ENCODE assay signal across 9 mouse cellular contexts in genomic region chr6:65569741-65570140, GRCm38 (mm10). TPM values are rescaled to one million over a fixed set of nuclear protein-coding genes. Genes with fewer than 3 reads are reported as not detected.
DNase-seq lines count a peak whose midpoint lies in the region; ATAC-seq and TF ChIP-seq lines count a peak whose summit lies in the region.
"Had no signal": no experiment of that assay in that cellular context is flagged by ENCODE, and none has a peak within 500 bp of the region (broad histone marks: within the 10 kb centered on the region; RNA-seq: fewer than 3 reads in every experiment).

No protein-coding gene starts in this region.

- WGBS in embryonic facial prominence, embryonic 14.5 days, result 34% methylated on average over 8 of the region's 8 CpGs

- H3K4me3 ChIP-seq in embryonic facial prominence, embryonic 14.5 days (ENCODE audit: low read depth, low read length), result no peak overlapping the region
- H3K4me3 ChIP-seq in layer of hippocampus, adult 2 months, result no peak overlapping the region

- H3K9me3 ChIP-seq in embryonic facial prominence, embryonic 14.5 days (ENCODE audit: control insufficient read depth, low read length), result no peaks in the 10 kb centered on the region

- DNase-seq in gastrocnemius, postnatal 10 days, result peak; percentile 19
- no peak for DNase-seq in gastrocnemius, postnatal 25 days
- peak; percentile 74 for DNase-seq in 416B (ENCODE audit: low read depth)
- peak; percentile 66 for DNase-seq in R1 (ENCODE audit: low read depth, low spot score)
- DNase-seq in embryonic facial prominence, embryonic 14.5 days (ENCODE audit: low spot score), result peak; percentile 85
- DNase-seq in layer of hippocampus, adult 2 months (ENCODE audit: low spot score in 2 of 2), result peak; percentile 58 to 72
- DNase-seq in thymus, postnatal 14 days, result peak; percentile 72

- H3K27me3 ChIP-seq in embryonic facial prominence, embryonic 14.5 days (replicated peaks; ENCODE audit: control insufficient read depth, insufficient read depth, low read length), result no peaks in the 10 kb centered on the region

- no peak overlapping the region for H3K27ac ChIP-seq in embryonic facial prominence, embryonic 14.5 days (replicated peaks; ENCODE audit: low read depth, low read length)
- H3K27ac ChIP-seq in layer of hippocampus, adult 2 months, result no peak overlapping the region

- H3K4me1 ChIP-seq in embryonic facial prominence, embryonic 14.5 days (ENCODE audit: control insufficient read depth, insufficient read depth, low read length), result no peaks in the 10 kb centered on the region

- peak; percentile 86 for TF ChIP-seq CTCF in layer of hippocampus, adult 2 months (conservative IDR thresholded peaks at IDR 0.05)

- ATAC-seq in embryonic facial prominence, embryonic 14.5 days (ENCODE audit: low read depth), result no peak
- peak; percentile 91 for ATAC-seq in monocyte, adult 5-6 weeks (replicated peaks; ENCODE audit: insufficient number of reproducible peaks, low FRiP score, low TSS enrichment, poor library complexity, severe bottlenecking)

- no peak overlapping the region for H3K9ac ChIP-seq in embryonic facial prominence, embryonic 14.5 days (ENCODE audit: low read depth, low read length)

- H3K36me3 ChIP-seq in embryonic facial prominence, embryonic 14.5 days (ENCODE audit: control insufficient read depth, insufficient read depth, low read length), result no peaks in the 10 kb centered on the region

- H3K4me2 ChIP-seq in embryonic facial prominence, embryonic 14.5 days (ENCODE audit: low read depth, low read length), result no peak overlapping the region

RNA-seq across cellular contexts. Expression of gene Tnip3, which starts 44.6 kb away (rescaled TPM):
- under 1 TPM in 1 of 2 experiments, not detected in 1; 0.07 TPM for total RNA-seq in gastrocnemius, postnatal 10 days (2021)
- not detected for total RNA-seq in gastrocnemius, postnatal 25 days (2021)
- polyA plus RNA-seq in embryonic facial prominence, embryonic 14.5 days (2014; fragmentation: Nextera tagmentation; extraction: Ambion mirVana), result 0.17 and 0.43 TPM in 2 replicates
- not detected for total RNA-seq in layer of hippocampus, adult 2 months (2021)
- 20.6 to 39.3 TPM (median 26.1 TPM) in 3 replicates for total RNA-seq in monocyte, adult 5-6 weeks (2017)
- total RNA-seq: layer of hippocampus, postnatal 25 days had no signal

Comparison
In these comparisons a context has a peak if more than half of its experiments do, and no peak if none do; other contexts are left out.
1. RNA of gene Tnip3, which starts 44.6 kb away (total RNA-seq): 20.6 to 39.3 TPM in monocyte, adult 5-6 weeks; 0.07 TPM in gastrocnemius, postnatal 10 days, not detected in gastrocnemius, postnatal 25 days and not detected in layer of hippocampus, adult 2 months; every median in the first group is over 10 times any median in the second.